Mouse (Mus musculus) forelimb bud, embryonic 11.5 days (tissue): ENCODE measurements around the gene Slc27a1.
A peak's percentile ranks its signal among the peaks of the same experiment; 100 is the strongest.
"Not testable (repeated sequence)": the region's sequence is repeated elsewhere in the genome, so short reads cannot be mapped to it uniquely, and the experiment has no call there.

Source experiments
- DNase-seq: peaks from one replicate; pipeline ENCODE4 v3.0.0-alpha.2; 2012; ENCODE audit warnings: low read depth, low spot score

Gene Slc27a1

GRCm38 (mm10) chr8:71568387-71568937, at the start of gene Slc27a1:
Slc27a1 (plus strand) TSS chr8:71568882.
- no peak for DNase-seq

DNA sequence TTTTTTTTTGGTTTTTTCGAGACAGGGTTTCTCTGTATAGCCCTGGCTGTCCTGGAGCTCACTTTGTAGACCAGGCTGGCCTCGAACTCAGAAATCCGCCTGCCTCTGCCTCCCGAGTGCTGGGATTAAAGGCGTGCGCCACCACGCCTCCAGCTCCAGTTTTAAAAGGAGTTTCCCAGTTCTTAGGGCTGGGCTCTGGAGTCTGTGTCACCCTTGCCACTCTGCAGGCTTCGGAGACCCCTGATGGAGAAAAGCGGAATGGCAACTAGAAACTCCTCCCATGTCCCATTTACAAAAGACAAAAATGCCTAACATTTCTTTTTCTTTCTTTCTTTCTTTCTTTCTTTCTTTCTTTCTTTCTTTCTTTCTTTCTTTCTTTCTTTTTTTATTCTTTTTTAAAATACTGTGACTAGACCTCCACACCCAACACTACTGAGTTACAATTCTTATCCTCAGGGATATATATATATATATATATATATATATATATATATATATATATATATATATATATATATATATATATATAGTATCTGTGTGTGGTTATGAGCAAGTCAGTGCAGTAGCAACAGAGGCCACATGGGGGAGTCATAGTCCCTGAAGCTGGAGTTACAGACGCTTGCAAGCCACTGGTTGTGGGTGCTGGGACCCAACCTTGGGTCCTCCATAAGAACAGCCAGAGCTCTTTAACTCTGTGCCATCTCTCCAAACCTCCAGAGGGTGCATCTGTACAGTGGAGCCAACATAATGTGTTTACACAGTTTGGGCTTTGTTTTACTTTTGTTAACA, 49.5 kb upstream of the Slc27a1 start:
- not testable (repeated sequence) for DNase-seq

DNA sequence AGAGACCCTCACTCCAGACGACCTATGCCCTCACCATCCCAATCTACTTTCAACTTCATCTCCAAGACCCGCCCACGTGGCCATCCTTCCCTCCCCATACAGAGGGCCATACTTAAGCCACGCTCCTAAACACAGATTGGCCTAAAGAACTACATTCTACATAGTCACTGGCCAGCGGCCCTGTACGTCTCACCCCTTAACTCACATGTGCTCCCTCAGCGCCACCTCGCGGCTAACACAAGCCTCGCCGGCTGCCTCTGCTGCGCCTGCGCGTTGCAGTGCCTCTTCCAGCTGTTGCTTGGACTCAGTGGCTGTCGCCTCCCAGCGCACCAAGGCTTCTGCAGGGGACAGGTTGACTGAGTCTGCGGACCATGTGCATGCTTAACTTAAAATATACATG, 47.0 kb upstream of the Slc27a1 start:
- DNase-seq = peak; percentile 93

- no peak for DNase-seq
Measured at GRCm38 (mm10) chr8:71525226-71526050, 43.2 kb upstream of the Slc27a1 start, which contains the start of gene Ccdc194. Ccdc194 (minus strand) TSS chr8:71525711.

- no peak for DNase-seq
Measured at GRCm38 (mm10) chr8:71526272-71526671, 42.4 kb upstream of the Slc27a1 start.

- DNase-seq = no peak
Measured at GRCm38 (mm10) chr8:71527162-71527870, 41.4 kb upstream of the Slc27a1 start.

- DNase-seq = no peak
Measured at GRCm38 (mm10) chr8:71528362-71529073, 40.2 kb upstream of the Slc27a1 start.

DNA sequence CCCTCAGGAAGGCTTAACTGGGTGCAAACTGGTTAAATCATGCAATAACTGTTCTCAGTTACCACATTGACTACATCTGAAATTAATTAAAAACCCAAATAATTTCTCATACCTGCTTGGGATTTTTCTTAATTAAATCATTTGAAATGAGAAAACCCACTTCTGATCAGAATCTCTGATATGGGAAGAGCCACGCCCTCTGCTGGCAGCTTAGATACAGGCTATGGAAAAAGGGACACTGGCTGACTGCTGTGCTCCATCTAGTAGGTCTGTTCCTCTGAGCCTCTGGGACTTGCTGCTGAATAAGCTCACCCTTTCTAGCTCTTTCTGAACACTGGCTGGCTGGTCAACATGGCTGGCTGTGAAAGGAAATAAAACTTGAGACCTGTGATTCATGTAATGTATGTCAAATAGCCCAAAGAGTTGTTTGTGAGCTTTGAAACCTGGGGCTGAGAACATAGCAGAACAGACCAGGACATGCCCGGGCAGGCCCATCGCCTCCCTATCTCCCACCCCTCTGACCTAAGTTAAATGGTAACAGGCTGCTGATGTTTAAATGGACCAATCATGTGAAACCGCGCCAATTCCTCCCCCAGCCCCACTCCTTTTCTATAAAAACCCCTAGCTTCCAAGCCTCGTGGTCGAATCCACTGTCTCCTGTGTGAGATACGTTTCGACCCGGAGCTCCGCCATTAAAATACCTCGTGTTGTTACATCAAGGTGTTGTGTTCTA, 37.8 kb upstream of the Slc27a1 start:
- not testable (repeated sequence) for DNase-seq

DNA sequence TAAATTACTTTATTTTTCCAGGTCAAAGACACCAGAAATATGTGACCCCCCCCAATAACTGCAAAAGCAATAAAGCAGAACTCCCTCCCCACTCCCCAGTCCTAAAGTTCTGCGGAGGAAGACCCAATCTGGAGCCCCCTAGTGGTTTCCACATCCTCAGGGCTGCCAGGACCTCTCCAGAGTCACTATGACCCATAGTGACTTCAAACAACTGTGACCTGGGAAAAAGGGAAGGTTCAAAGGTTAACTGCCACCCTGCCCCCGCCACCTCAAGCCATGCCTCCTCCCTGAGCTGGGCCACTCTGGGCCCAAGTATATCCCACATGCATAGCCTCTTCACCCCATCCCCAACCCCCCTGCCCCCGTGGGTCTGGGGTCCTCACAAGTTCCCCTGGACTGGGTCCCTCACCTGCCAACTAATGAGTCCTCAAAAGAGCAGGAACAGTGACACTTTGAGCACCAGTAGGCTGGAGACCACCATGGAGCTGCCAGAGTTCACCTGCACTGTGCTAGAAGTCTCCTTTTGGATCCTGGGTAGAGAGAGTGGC, 34.3 kb upstream of the Slc27a1 start:
- DNase-seq = no peak

DNA sequence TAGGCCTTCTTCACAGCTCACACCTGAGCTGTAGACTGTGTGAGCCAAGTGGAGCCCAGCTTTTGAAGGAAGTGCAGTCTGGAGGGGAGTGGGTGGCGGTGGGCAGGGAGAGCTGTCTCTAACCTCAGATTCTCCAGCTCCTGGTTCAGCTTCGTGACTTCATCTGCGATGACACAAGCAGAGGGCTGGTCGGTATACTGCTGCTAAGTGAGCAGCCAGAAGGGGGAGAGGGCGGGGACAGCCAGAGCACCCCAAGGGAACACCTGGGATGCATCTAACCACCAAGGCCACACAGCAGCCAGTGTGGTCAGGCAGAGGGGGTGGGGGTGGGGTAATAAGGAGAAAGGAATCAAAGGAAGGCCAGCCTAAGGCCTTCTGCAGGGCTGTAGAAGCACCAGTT, 33.0 kb upstream of the Slc27a1 start:
- no peak for DNase-seq

GRCm38 (mm10) chr8:71537028-71537867, 31.4 kb upstream of the Slc27a1 start, which contains the start of gene Bst2:
Bst2 (minus strand) TSS chr8:71537456.
- peak; percentile 77 for DNase-seq

GRCm38 (mm10) chr8:71542632-71543343, 25.9 kb upstream of the Slc27a1 start, which contains the start of gene Mvb12a:
Mvb12a (plus strand) TSS chr8:71542922.
- peak; percentile 100 for DNase-seq

DNA sequence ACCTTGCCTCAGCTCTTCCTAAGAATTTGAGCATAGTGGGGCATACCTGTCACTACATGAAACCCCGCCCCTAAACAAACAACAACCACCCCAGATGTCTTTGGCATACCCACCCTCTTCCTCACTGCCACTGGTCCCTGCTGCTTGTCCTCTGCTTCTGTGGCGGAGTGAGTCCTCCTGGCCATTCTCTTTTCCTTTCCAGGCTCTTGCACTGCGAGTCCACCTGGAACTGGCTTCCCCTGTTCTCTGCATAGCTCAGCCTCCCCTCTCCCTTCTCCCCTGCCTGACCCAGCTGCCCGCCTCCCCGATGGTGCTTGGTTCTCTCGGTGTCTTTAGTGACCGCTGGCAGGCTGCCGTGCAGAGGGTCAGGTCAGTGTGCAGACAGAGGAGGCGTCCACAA, 24.9 kb upstream of the Slc27a1 start:
- no peak for DNase-seq

DNA sequence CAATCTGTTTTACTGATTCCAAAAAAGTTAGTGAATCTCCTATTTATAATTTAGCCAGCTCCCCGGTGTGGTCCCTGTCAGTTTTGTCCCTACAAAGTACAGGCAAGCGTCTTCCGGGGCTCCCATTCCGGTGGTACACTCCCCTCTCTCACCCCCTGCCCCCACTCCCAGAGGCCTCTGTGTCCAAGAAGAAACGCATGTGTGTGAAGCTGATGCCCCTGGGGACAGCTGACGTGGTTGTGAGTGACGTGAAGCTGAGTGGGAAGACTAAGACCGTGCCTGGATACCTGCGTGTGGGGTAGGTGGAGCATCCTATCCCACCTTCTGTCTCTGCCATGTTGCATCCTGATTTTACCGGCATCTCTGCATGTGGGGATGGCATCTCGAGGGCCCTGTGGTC, 23.6 kb upstream of the Slc27a1 start:
- no peak for DNase-seq

- no peak for DNase-seq
Measured at GRCm38 (mm10) chr8:71547590-71547989, 21.1 kb upstream of the Slc27a1 start.

- no peak for DNase-seq
Measured at GRCm38 (mm10) chr8:71550754-71551153, 17.9 kb upstream of the Slc27a1 start.

DNA sequence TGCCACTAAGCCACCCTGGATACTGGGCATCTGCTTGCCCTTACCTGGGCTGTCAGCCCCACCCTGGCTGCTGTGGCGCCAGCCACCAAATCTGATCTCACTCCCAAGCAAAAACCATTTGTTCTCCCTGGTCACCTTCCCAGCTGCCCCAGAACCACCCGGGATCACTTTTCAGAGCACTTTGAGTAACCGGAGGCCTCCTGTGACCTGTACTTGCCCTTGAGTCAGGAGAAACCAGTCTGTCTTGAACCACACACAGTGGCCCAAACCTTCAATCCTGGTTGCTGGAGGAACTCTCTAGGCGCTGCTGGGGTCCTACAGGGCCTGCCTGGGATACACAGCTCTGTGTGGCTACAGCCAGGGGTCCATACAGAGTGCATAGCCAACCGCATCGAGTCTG, 15.9 kb upstream of the Slc27a1 start:
- DNase-seq = no peak

DNA sequence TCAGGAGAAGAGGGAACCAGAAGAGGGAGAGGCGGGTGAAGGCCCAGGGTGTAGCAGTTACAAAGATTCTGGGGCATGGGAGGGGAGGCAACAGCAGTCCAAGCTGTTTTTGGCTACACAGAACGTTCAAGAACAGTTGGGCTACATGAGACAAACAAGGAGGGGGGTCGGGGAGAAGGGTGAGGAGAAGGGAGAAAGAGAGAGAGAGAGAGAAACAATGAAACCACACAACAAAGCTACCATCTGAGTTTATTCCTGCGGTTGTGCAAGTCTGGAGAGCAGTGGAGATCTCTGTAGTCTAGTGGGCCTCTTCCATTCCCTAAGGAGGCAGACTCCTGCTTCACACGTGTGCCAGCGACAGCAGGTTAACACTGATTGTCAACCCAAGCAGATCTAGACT, 14.7 kb upstream of the Slc27a1 start:
- DNase-seq = no peak
